Mouse (Mus musculus) kidney, postnatal 0 days (tissue): ENCODE results near the gene Fbn1. TPM values are rescaled to one million over a fixed set of nuclear protein-coding genes. Genes with fewer than 3 reads are reported as not detected.

Experiments used
- ATAC-seq: fragments of 200-750 bp; cut with Nextera tagmentation; replicated peaks from 2 replicates; pipeline ENCODE4 v1.8.0; 2017; ENCODE audit warnings: low read depth, moderate number of reproducible peaks, moderate TSS enrichment, moderate library complexity; ENCODE audit not compliant: low FRiP score
- DNase-seq: peaks from one replicate; pipeline ENCODE4 v3.0.0-alpha.2; 2016; ENCODE audit warnings: low spot score
- H3K27ac ChIP-seq: fragments of 300-500 bp; sonication (generic); 2 replicates; pipeline ENCODE4 v1.5.1; 2014; ENCODE audit warnings: mild to moderate bottlenecking
- H3K27me3 ChIP-seq: fragments of 300-500 bp; sonication (generic); 2 replicates; pipeline ENCODE4 v1.6.1; 2014; ENCODE audit warnings: low read length, mixed read lengths; ENCODE audit not compliant: insufficient read depth
- H3K36me3 ChIP-seq: fragments of 300-500 bp; sonication (generic); 2 replicates; pipeline ENCODE4 v1.6.1; 2014; ENCODE audit warnings: low read length, mixed read lengths; ENCODE audit not compliant: insufficient read depth
- H3K4me1 ChIP-seq: fragments of 300-500 bp; sonication (generic); replicated peaks from 2 replicates; pipeline ENCODE4 v1.6.1; 2014; ENCODE audit warnings: antibody characterized with exemption, low read length, mixed read lengths; ENCODE audit not compliant: insufficient read depth
- H3K4me2 ChIP-seq: fragments of 300-500 bp; sonication (generic); 2 replicates; pipeline ENCODE4 v1.6.1; 2014; ENCODE audit warnings: mild to moderate bottlenecking, low read length, moderate library complexity, mixed read lengths
- H3K4me3 ChIP-seq: fragments of 300-500 bp; sonication (generic); replicated peaks from 2 replicates; pipeline ENCODE4 v1.5.1; 2014; ENCODE audit warnings: low read depth, low read length
- H3K9ac ChIP-seq: fragments of 300-500 bp; sonication (generic); 2 replicates; pipeline ENCODE4 v1.6.1; 2014; ENCODE audit warnings: low read depth, low read length
- H3K9me3 ChIP-seq: fragments of 300-500 bp; sonication (generic); replicated peaks from 2 replicates; pipeline ENCODE4 v1.6.1; 2016; ENCODE audit warnings: low read length, inconsistent platforms, mixed read lengths
- CTCF ChIP-seq: IDR thresholded peaks from 2 replicates; pipeline ENCODE4 v1.5.1; 2016; ENCODE audit warnings: antibody characterized with exemption, low read depth, mild to moderate bottlenecking, moderate library complexity
- WGBS: fragments of 180-500 bp; shearing (Covaris S2); extraction: QIAGEN DNeasy Blood & Tissue Kit; methylation state at CpG from one replicate; pipeline ENCODE4 v1.1.7; 2014; 5-methylcytosine and 5-hydroxymethylcytosine counted together
- polyA plus RNA-seq: library from polyadenylated mRNA; unstranded; fragments of >200 nt; fragmentation: Nextera tagmentation; extraction: Ambion mirVana; gene quantifications from 2 replicates; pipeline ENCODE4 v1.2.1, GENCODE M21; 2015

Fbn1 gene
- polyA plus RNA-seq, 1 experiment from 2014 or later = 13.2 TPM

- no peak for ATAC-seq
- Histone ChIP-seq H3K4me2 (no peak overlapping the region), H3K27me3 (no peaks in the 10 kb centered on the region), H3K9me3 (no peaks in the 10 kb centered on the region), H3K36me3 (no peaks in the 10 kb centered on the region), H3K9ac (no peak overlapping the region), H3K4me1 (no peaks in the 10 kb centered on the region), H3K4me3 (no peak overlapping the region), H3K27ac (no peak overlapping the region)
- peak; percentile 37 for DNase-seq
- TF ChIP-seq CTCF = no peak
- 14% methylated on average over 9 of the region's 9 CpGs for WGBS
Observed at GRCm38 (mm10) chr2:125263753-125264152, 244.0 kb downstream of the Fbn1 start.

- no peak overlapping the region for H3K4me3 ChIP-seq
- no peaks in the 10 kb centered on the region for H3K4me1 ChIP-seq
- H3K9me3 ChIP-seq = no peaks in the 10 kb centered on the region
- H3K9ac ChIP-seq = no peak overlapping the region
- ATAC-seq (peak; percentile 66; the same call in 1 of the 2 replicates), DNase-seq (peak; percentile 82)
- peak; percentile 72 for TF ChIP-seq CTCF
- 19% methylated on average over 5 of the region's 5 CpGs for WGBS
- no peaks in the 10 kb centered on the region for H3K27me3 ChIP-seq
- H3K27ac ChIP-seq = no peak overlapping the region
- H3K4me2 ChIP-seq = no peak overlapping the region
- peaks cover 3% of the 10 kb centered on the region for H3K36me3 ChIP-seq
Observed at GRCm38 (mm10) chr2:125263056-125263455, 244.7 kb downstream of the Fbn1 start.

- ATAC-seq (no peak), DNase-seq (no peak)
- H3K4me1 ChIP-seq = no peaks in the 10 kb centered on the region
- H3K27ac ChIP-seq = no peak overlapping the region
- TF ChIP-seq CTCF = no peak
- H3K27me3 ChIP-seq = no peaks in the 10 kb centered on the region
- no peak overlapping the region for H3K9ac ChIP-seq
- WGBS = 83% methylated on average over 2 of the region's 2 CpGs
- no peak overlapping the region for H3K4me3 ChIP-seq
- no peaks in the 10 kb centered on the region for H3K9me3 ChIP-seq
- peaks cover 18% of the 10 kb centered on the region for H3K36me3 ChIP-seq
- H3K4me2 ChIP-seq = no peak overlapping the region
Observed at GRCm38 (mm10) chr2:125260326-125260725, 247.5 kb downstream of the Fbn1 start.

- Histone ChIP-seq H3K27ac (no peak overlapping the region), H3K9ac (no peak overlapping the region), H3K36me3 (peaks cover 21% of the 10 kb centered on the region), H3K27me3 (no peaks in the 10 kb centered on the region), H3K4me1 (no peaks in the 10 kb centered on the region), H3K4me2 (no peak overlapping the region), H3K9me3 (no peaks in the 10 kb centered on the region), H3K4me3 (no peak overlapping the region)
- no peak for ATAC-seq
- peak; percentile 72 for DNase-seq
- 83% methylated on average over 14 of the region's 14 CpGs for WGBS
- peak; percentile 74 for TF ChIP-seq CTCF
Observed at GRCm38 (mm10) chr2:125259230-125260120, 248.3 kb downstream of the Fbn1 start.

GRCm38 (mm10) chr2:125255886-125256285, 251.9 kb downstream of the Fbn1 start:
- no peaks in the 10 kb centered on the region for H3K9me3 ChIP-seq
- H3K9ac ChIP-seq = no peak overlapping the region
- peaks cover 32% of the 10 kb centered on the region for H3K36me3 ChIP-seq
- no peak for TF ChIP-seq CTCF
- no peak overlapping the region for H3K4me2 ChIP-seq
- DNase-seq (no peak), ATAC-seq (no peak)
- H3K4me1 ChIP-seq = no peaks in the 10 kb centered on the region
- no peak overlapping the region for H3K4me3 ChIP-seq
- 75% methylated on average over 3 of the region's 3 CpGs for WGBS
- no peak overlapping the region for H3K27ac ChIP-seq
- H3K27me3 ChIP-seq = no peaks in the 10 kb centered on the region

GRCm38 (mm10) chr2:125254630-125255029, 253.2 kb downstream of the Fbn1 start:
- 91% methylated on average over 3 of the region's 3 CpGs for WGBS
- Histone ChIP-seq H3K36me3 (peaks cover 32% of the 10 kb centered on the region), H3K4me1 (no peaks in the 10 kb centered on the region), H3K9ac (no peak overlapping the region), H3K27ac (no peak overlapping the region), H3K9me3 (no peaks in the 10 kb centered on the region), H3K4me2 (no peak overlapping the region), H3K27me3 (no peaks in the 10 kb centered on the region), H3K4me3 (no peak overlapping the region)
- no peak for TF ChIP-seq CTCF
- no peak for ATAC-seq
- DNase-seq = no peak

GRCm38 (mm10) chr2:125253699-125254098, 254.1 kb downstream of the Fbn1 start:
- no peak for TF ChIP-seq CTCF
- Histone ChIP-seq H3K9ac (no peak overlapping the region), H3K4me2 (no peak overlapping the region), H3K4me1 (no peaks in the 10 kb centered on the region), H3K4me3 (no peak overlapping the region), H3K9me3 (no peaks in the 10 kb centered on the region), H3K27me3 (no peaks in the 10 kb centered on the region), H3K36me3 (peaks cover 32% of the 10 kb centered on the region), H3K27ac (no peak overlapping the region)
- ATAC-seq (no peak), DNase-seq (no peak)
- WGBS = 94% methylated on average over 6 of the region's 6 CpGs
